Mouse (Mus musculus) telencephalon, adult 2 months (tissue): ENCODE data around the gene Cpne4.

Experiments used
- DNase-seq: peaks from one replicate; pipeline ENCODE4 v3.0.0-alpha.2; 2011; ENCODE audit warnings: low read depth, low spot score

Gene Cpne4

GRCm38 (mm10) chr9:104874157-104874556 lies 327.1 kb downstream of the Cpne4 start:
- peak; percentile 21 for DNase-seq

- DNase-seq, result no peak
These were observed 329.9 kb downstream of the Cpne4 start for GRCm38 (mm10) chr9:104877014-104877413.

GRCm38 (mm10) chr9:104878558-104878957 lies 331.5 kb downstream of the Cpne4 start:
- DNase-seq, result no peak

- DNase-seq, result no peak
These were observed 343.4 kb downstream of the Cpne4 start for GRCm38 (mm10) chr9:104890517-104890916.

GRCm38 (mm10) chr9:104895360-104895759 lies 348.3 kb downstream of the Cpne4 start:
- no peak for DNase-seq

GRCm38 (mm10) chr9:104901118-104901517 lies 354.0 kb downstream of the Cpne4 start:
- no peak for DNase-seq

GRCm38 (mm10) chr9:104901827-104902226 lies 354.7 kb downstream of the Cpne4 start:
- no peak for DNase-seq

- no peak for DNase-seq
These were observed 365.6 kb downstream of the Cpne4 start for GRCm38 (mm10) chr9:104912686-104913085.

- DNase-seq, result peak; percentile 50
These were observed 366.2 kb downstream of the Cpne4 start for GRCm38 (mm10) chr9:104913327-104913726.

- DNase-seq, result peak; percentile 74
These were observed 374.1 kb downstream of the Cpne4 start for GRCm38 (mm10) chr9:104921197-104921596.

GRCm38 (mm10) chr9:104922051-104922450 lies 375.0 kb downstream of the Cpne4 start:
- no peak for DNase-seq

GRCm38 (mm10) chr9:104928806-104929205 lies 381.7 kb downstream of the Cpne4 start:
- DNase-seq, result no peak

- DNase-seq, result no peak
These were observed 393.3 kb downstream of the Cpne4 start for GRCm38 (mm10) chr9:104940389-104940788.

- no peak for DNase-seq
These were observed 403.5 kb downstream of the Cpne4 start for GRCm38 (mm10) chr9:104950551-104950950.

GRCm38 (mm10) chr9:104952176-104952575 lies 405.1 kb downstream of the Cpne4 start:
- DNase-seq, result no peak

- DNase-seq, result no peak
These were observed 425.7 kb downstream of the Cpne4 start for GRCm38 (mm10) chr9:104972828-104973227.

GRCm38 (mm10) chr9:104981934-104982548 lies 435.0 kb downstream of the Cpne4 start:
- no peak for DNase-seq

- peak; percentile 51 for DNase-seq
These were observed 451.1 kb downstream of the Cpne4 start for GRCm38 (mm10) chr9:104998225-104998624.

- DNase-seq, result peak; percentile 54
These were observed 463.6 kb downstream of the Cpne4 start for GRCm38 (mm10) chr9:105010721-105011120.

GRCm38 (mm10) chr9:105018186-105018585 lies 471.1 kb downstream of the Cpne4 start:
- no peak for DNase-seq

- no peak for DNase-seq
These were observed 481.2 kb downstream of the Cpne4 start for GRCm38 (mm10) chr9:105028311-105028710.

- DNase-seq, result no peak
These were observed 485.5 kb downstream of the Cpne4 start for GRCm38 (mm10) chr9:105032572-105032971.

GRCm38 (mm10) chr9:105033641-105034040 lies 486.6 kb downstream of the Cpne4 start:
- no peak for DNase-seq

GRCm38 (mm10) chr9:105037847-105038246 lies 490.8 kb downstream of the Cpne4 start:
- no peak for DNase-seq
